Mouse (Mus musculus): ENCODE measurements around the gene Serpina11. TPM values are rescaled to one million over a fixed set of nuclear protein-coding genes. Genes with fewer than 3 reads are reported as not detected.

Gene Serpina11
- polyA plus RNA-seq, 1 experiment from 2014 or later = not detected

Other genes with a start within 250 kb of the Serpina11 start
- gene Serpina1d, start 216.4 kb downstream of the Serpina11 start, polyA plus RNA-seq (2015; fragmentation: Nextera tagmentation; extraction: Ambion mirVana) = 0.40 and 3.6 TPM in 2 replicates
- gene Serpina1b, start 159.6 kb downstream of the Serpina11 start, polyA plus RNA-seq (2015; fragmentation: Nextera tagmentation; extraction: Ambion mirVana) = 4.2 and 17.3 TPM in 2 replicates
- 3.0 and 11.2 TPM in 2 replicates for gene Serpina1a, start 126.4 kb downstream of the Serpina11 start, polyA plus RNA-seq (2015; fragmentation: Nextera tagmentation; extraction: Ambion mirVana)
- gene Serpina1c, start 85.1 kb downstream of the Serpina11 start, polyA plus RNA-seq (2015; fragmentation: Nextera tagmentation; extraction: Ambion mirVana) = 1.5 and 3.6 TPM in 2 replicates
- 1.4 and 3.8 TPM in 2 replicates for gene Serpina1e, start 31.0 kb downstream of the Serpina11 start, polyA plus RNA-seq (2015; fragmentation: Nextera tagmentation; extraction: Ambion mirVana)
- 0.55 and 0.72 TPM in 2 replicates for gene Serpina9, start 23.8 kb upstream of the Serpina11 start, polyA plus RNA-seq (2015; fragmentation: Nextera tagmentation; extraction: Ambion mirVana)
- gene Serpina12, start 54.5 kb upstream of the Serpina11 start, polyA plus RNA-seq (2015; fragmentation: Nextera tagmentation; extraction: Ambion mirVana) = 0.04 TPM in 1 of 2 replicates, not detected in the other
- not detected in 2 replicates for gene Serpina5, start 111.2 kb upstream of the Serpina11 start, polyA plus RNA-seq (2015; fragmentation: Nextera tagmentation; extraction: Ambion mirVana)
- gene Serpina3a, start 122.8 kb upstream of the Serpina11 start, polyA plus RNA-seq (2015; fragmentation: Nextera tagmentation; extraction: Ambion mirVana) = not detected in 2 replicates
- gene Serpina3b, start 138.0 kb upstream of the Serpina11 start, polyA plus RNA-seq (2015; fragmentation: Nextera tagmentation; extraction: Ambion mirVana) = 0.11 and 0.16 TPM in 2 replicates
- gene Serpina3c, start 163.9 kb upstream of the Serpina11 start, polyA plus RNA-seq (2015; fragmentation: Nextera tagmentation; extraction: Ambion mirVana) = 0.13 TPM in 1 of 2 replicates, not detected in the other
- 0.06 TPM in 1 of 2 replicates, not detected in the other for gene Serpina3f, start 224.6 kb upstream of the Serpina11 start, polyA plus RNA-seq (2015; fragmentation: Nextera tagmentation; extraction: Ambion mirVana)
- gene Serpina3g, start 246.3 kb upstream of the Serpina11 start, polyA plus RNA-seq (2015; fragmentation: Nextera tagmentation; extraction: Ambion mirVana) = 2.7 and 2.8 TPM in 2 replicates

All from heart, embryonic 13.5 days (tissue).